Mouse (Mus musculus) liver, adult 2 months (tissue): ENCODE results near the gene 5730596B20Rik.

Source experiments
- CTCF ChIP-seq: fragments of 200-500 bp; IDR thresholded peaks from 2 replicates; pipeline ENCODE4 v1.5.1; 2011; ENCODE audit warnings: low read depth, low read length, control low read depth
- POLR2A ChIP-seq: fragments of 200-500 bp; IDR thresholded peaks from 2 replicates; pipeline ENCODE4 v1.6.1; 2011; ENCODE audit warnings: low read length, control low read depth; ENCODE audit not compliant: insufficient read depth; ENCODE audit errors: extremely low read depth

GRCm38 (mm10) chr6:52170898-52171223, 6.4 kb upstream of the 5730596B20Rik start:
- no peak for TF ChIP-seq CTCF
- no peak for TF ChIP-seq POLR2A
